Mouse (Mus musculus): ENCODE measurements around the gene Cyb5d1. TPM values are rescaled to one million over a fixed set of nuclear protein-coding genes. Genes with fewer than 3 reads are reported as not detected.
A peak's percentile ranks its signal among the peaks of the same experiment; 100 is the strongest.
"Not testable (repeated sequence)": the region's sequence is repeated elsewhere in the genome, so short reads cannot be mapped to it uniquely, and the experiment has no call there.

Cyb5d1 gene
- total RNA-seq, 1 experiment from 2014 or later, result 69.7 TPM

DNA sequence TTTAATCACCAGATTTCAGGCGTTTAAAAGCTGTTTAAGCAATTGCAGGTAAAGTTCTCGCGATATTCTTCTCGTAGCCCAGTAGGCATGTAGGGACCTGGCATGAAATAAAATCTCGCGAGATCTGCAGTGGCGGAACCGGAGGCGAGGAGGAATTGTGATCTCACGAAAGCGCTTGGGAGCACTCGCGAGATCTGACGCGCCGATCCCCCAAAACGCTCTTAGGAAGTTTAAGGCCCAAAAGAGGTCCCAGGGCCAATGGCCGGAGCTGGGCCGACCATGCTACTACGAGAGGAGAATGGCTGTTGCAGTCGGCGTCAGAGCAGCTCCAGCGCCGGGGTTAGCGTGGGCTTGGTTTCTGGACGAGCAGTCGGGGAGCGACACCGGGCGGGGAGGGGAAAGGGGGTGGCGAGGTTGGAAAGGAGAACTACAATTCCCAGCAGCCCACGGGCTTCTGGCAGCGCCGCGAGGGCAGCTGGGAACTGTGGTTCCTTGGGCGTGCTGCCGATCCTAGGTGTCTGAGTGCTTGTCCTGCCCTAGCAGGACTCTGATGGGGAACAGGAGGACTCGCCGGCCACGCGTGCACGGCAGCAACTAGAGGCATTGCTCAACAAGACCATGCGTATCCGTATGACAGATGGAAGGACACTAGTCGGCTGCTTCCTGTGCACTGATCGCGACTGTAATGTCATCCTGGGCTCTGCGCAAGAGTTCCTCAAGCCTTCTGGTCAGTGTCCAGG, 373 bp upstream of the Cyb5d1 start:
- ATAC-seq (replicated peaks in 1 of 2; ENCODE audit: insufficient read depth in 1 of 2, low FRiP score in 2 of 2, low TSS enrichment in 1 of 2, low read depth in 1 of 2, poor library complexity in 2 of 2, severe bottlenecking in 2 of 2), result peak; percentile 80 to 87

DNA sequence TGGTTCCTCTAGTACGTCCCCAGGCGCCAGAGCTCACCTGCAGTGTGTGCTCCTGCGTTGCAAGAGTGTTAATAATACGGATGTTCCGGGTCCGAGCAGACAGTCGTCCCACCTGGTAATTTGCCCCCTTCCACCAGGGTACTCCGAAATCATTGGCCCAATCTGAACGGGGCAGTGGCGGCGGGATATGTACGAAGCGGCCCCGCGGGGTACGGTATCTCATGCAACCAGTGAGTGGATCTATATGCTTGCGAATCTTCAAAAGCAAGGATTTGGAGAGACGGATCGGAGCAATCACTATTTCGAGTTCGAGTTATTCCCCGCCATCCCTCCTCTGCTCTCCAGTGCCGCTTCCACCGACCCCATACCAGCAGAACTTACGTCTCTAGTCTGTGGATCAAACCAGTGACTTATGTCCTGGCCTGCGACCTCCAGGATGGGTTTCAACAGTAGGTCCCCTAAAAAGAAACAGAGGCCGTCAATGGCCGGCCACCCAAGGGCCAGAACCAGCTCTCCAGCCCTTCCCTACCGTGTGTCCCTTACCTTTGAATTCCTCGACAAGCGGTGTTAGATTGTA, 752 bp downstream of the Cyb5d1 start:
- ATAC-seq (replicated peaks in 1 of 2; ENCODE audit: insufficient read depth in 1 of 2, low FRiP score in 2 of 2, low TSS enrichment in 1 of 2, low read depth in 1 of 2, poor library complexity in 2 of 2, severe bottlenecking in 2 of 2), result not testable (repeated sequence)

DNA sequence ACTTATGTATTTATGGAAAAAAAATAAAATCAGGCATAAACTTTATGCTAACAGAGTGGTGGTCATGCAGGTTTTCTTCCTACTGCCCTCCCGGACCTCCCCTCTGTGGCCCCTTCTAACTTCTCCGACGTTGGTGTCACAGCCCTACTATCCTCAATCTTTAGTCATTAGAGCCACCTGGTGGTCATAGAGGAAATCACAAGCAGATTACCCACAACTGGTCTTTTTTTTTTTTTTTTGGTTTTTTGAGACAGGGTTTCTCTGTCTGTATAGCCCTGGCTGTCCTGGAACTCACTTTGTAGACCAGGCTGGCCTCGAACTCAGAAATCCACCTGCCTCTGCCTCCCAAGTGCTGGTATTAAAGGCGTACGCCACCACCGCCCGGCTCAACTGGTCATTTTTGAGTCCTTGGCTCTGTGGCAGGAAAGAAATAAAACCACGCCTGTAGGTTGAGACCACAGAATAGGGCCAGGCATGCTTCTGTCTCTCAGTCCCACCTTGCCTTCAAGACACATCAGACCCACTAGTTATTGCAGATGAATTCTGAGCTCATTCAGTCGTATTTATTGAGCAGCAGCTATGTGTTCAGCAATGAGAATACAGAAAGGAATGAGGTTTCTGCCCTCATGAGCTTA, 4.9 kb downstream of the Cyb5d1 start:
- ATAC-seq (replicated peaks in 1 of 2; ENCODE audit: insufficient read depth in 1 of 2, low FRiP score in 2 of 2, low TSS enrichment in 1 of 2, low read depth in 1 of 2, poor library complexity in 2 of 2, severe bottlenecking in 2 of 2), result no peak; a peak in 1 of 4 replicates

DNA sequence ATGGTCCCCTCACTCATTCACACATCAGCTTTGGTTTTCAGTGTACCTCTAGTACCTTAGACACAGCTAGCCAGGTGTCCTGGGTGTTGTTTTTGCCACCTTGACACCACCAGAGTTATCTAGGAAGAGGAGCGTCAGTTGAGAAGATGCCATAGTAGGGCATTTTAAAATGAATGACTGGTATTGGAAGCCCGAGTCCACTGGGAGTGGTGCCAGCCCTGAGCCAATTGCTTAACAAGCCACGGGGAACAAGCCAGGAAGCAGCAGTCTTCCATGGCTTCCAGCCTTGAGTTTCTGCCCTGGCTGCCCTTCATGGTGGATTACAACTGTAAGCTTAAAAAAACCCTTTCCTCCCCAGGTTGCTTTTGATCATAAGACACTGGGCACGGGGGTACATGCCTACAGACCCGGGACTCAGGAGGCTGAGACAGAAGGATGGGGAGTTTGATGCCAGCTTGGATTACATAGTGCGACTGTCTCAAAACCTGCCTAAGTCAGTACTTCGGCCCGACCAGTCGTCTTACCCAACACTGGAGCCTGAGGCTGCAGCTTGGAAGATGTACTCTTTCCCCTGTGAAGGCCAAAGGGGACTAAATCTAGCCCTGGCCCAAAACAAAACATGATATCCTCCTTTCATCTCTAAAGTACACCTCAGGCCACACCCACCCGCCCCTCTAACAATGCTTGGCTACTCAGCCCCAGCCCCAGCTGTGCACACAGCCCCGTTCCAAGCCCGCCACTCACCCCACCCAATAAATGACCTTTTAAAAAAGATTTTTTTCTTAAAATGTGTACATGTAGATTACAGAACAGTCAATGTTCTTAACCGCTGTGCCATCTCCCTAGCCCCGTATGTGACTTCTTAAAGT, 5.7 kb downstream of the Cyb5d1 start:
- ATAC-seq (replicated peaks in 1 of 2; ENCODE audit: insufficient read depth in 1 of 2, low FRiP score in 2 of 2, low TSS enrichment in 1 of 2, low read depth in 1 of 2, poor library complexity in 2 of 2, severe bottlenecking in 2 of 2), result no peak

DNA sequence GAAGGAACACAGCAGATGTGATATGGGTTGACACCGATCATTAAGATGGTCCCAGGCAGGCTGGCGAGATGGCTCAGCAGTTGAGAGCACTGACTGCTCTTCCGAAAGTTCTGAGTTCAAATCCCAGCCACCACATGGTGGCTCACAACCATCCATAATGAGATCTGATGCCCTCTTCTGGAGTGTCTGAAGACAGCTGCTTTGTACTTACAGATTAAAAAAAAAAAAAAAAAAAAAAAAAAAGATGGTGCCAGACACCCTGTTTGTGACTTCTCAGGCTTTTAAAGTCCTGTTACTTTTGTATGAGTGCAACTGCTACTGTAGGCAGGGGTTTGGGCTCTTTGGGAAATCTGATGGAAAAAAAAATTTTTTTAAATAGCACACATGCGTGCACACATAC, 6.8 kb downstream of the Cyb5d1 start:
- no peak for ATAC-seq (replicated peaks in 1 of 2; ENCODE audit: insufficient read depth in 1 of 2, low FRiP score in 2 of 2, low TSS enrichment in 1 of 2, low read depth in 1 of 2, poor library complexity in 2 of 2, severe bottlenecking in 2 of 2)

- no peak for ATAC-seq (replicated peaks in 1 of 2; ENCODE audit: insufficient read depth in 1 of 2, low FRiP score in 2 of 2, low TSS enrichment in 1 of 2, low read depth in 1 of 2, poor library complexity in 2 of 2, severe bottlenecking in 2 of 2)
Measured at GRCm38 (mm10) chr11:69386758-69387157, 8.7 kb downstream of the Cyb5d1 start.

DNA sequence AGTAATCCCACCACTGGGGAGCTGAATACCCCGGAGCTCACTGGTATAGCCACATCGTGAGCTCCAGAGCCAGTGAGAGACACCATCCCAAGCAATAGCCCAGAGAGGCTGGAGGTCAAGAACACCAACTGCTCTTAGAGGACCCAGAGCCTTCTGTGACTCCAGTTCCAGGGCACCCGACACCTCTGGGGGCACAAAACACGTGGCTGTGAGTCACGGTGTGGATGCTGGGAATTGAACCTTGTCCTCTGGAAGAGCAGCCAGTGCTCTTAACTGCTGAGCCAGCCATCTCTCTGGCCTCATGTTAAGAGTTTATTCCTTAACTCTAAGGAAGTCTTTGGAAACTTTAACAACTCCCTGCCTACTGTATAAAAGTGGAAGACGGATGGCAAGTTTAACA, 10.5 kb downstream of the Cyb5d1 start:
- no peak for ATAC-seq (replicated peaks in 1 of 2; ENCODE audit: insufficient read depth in 1 of 2, low FRiP score in 2 of 2, low TSS enrichment in 1 of 2, low read depth in 1 of 2, poor library complexity in 2 of 2, severe bottlenecking in 2 of 2)

- ATAC-seq (replicated peaks in 1 of 2; ENCODE audit: insufficient read depth in 1 of 2, low FRiP score in 2 of 2, low TSS enrichment in 1 of 2, low read depth in 1 of 2, poor library complexity in 2 of 2, severe bottlenecking in 2 of 2), result no peak
Measured at GRCm38 (mm10) chr11:69382478-69383105, 12.8 kb downstream of the Cyb5d1 start.

- ATAC-seq (replicated peaks in 1 of 2; ENCODE audit: insufficient read depth in 1 of 2, low FRiP score in 2 of 2, low TSS enrichment in 1 of 2, low read depth in 1 of 2, poor library complexity in 2 of 2, severe bottlenecking in 2 of 2), result no peak
Measured at GRCm38 (mm10) chr11:69381356-69381755, 14.1 kb downstream of the Cyb5d1 start.

DNA sequence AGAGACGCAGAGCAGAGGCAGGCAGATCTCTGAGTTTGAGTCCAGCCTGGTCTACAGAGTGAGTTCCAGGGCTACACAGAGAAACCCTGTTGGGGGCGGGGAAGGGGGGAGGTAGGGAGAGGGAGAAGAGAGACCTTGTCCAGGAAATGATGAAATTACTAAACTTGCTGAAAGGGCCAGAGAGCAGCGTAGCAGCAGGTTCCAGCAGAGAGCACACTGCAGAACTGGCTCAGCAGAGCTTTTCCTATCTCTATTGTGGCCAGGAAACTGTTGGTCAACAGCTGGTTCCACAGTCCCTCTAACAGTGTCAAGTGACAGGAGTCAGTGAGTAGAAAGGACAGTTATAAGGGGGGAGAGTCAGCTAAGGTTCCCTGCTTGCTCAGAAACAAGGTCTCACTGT, 15.8 kb downstream of the Cyb5d1 start:
- 0 out of 4 replicates have a peak, but pooled peaks of 1 of the 2 experiments have one; percentile 32 for ATAC-seq (replicated peaks in 1 of 2; ENCODE audit: insufficient read depth in 1 of 2, low FRiP score in 2 of 2, low TSS enrichment in 1 of 2, low read depth in 1 of 2, poor library complexity in 2 of 2, severe bottlenecking in 2 of 2)

DNA sequence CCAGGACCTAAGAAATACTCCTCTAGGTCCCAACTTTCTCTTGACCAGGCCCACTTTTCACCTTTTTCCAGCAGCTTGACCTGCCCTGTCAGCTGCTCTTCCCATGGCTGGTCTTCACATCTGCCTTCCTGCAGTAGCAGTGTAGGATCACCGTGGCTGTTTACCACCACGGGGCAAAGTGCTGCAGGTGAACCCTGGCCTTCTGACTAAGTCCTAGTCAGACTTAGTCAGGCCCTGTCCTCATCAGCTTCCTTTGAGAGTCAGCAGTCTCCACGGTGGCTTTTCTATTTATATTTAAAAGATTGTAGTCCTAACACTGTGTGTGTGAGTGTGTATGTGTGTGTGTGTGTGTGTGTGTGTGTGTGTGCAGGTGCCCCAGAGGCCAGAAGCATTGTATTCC, 17.7 kb downstream of the Cyb5d1 start:
- ATAC-seq (replicated peaks in 1 of 2; ENCODE audit: insufficient read depth in 1 of 2, low FRiP score in 2 of 2, low TSS enrichment in 1 of 2, low read depth in 1 of 2, poor library complexity in 2 of 2, severe bottlenecking in 2 of 2), result no peak

GRCm38 (mm10) chr11:69375646-69376045, 19.8 kb downstream of the Cyb5d1 start:
- 0 out of 4 replicates have a peak, but pooled peaks of 1 of the 2 experiments have one; percentile 30 for ATAC-seq (replicated peaks in 1 of 2; ENCODE audit: insufficient read depth in 1 of 2, low FRiP score in 2 of 2, low TSS enrichment in 1 of 2, low read depth in 1 of 2, poor library complexity in 2 of 2, severe bottlenecking in 2 of 2)

GRCm38 (mm10) chr11:69373223-69373965, 22.0 kb downstream of the Cyb5d1 start:
- no peak for ATAC-seq (replicated peaks in 1 of 2; ENCODE audit: insufficient read depth in 1 of 2, low FRiP score in 2 of 2, low TSS enrichment in 1 of 2, low read depth in 1 of 2, poor library complexity in 2 of 2, severe bottlenecking in 2 of 2)

- ATAC-seq (replicated peaks in 1 of 2; ENCODE audit: insufficient read depth in 1 of 2, low FRiP score in 2 of 2, low TSS enrichment in 1 of 2, low read depth in 1 of 2, poor library complexity in 2 of 2, severe bottlenecking in 2 of 2), result no peak
Measured at GRCm38 (mm10) chr11:69372780-69373170, 22.7 kb downstream of the Cyb5d1 start.

DNA sequence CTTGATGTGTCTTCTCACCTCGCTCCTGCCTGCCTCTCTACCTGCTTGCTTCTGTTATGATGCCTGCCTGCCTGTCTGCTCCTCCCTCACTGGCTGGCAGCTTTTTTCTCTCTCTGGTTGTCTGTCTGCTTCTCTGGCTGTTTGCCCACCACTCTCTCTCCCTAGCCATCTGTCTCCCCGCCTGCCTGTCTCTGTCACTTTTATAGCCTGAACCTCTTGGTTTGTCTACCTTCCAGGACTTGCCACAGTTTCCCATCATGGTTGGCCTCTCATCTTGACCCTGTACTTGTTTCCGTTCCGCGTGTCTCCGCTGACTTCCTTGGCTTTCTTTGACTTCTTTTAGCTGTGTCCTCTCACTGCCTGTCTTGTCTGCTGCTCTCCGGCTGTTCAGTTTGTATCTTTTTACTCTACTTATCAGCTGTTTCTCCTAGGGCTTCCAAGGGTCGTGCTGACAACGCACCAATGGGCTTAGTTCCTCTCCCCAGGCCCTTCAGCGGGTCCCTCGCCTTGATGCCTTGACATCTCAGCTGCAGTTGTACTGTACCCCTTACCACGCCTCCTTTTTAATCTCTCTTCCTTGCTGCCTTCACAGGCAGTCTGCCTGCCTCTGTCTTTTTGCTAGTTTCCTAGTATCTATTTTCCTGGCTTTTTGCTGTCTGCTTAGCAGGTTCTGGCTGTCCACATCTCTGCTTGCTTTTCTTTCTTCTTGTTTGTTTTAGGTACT, 23.2 kb downstream of the Cyb5d1 start:
- ATAC-seq (replicated peaks in 1 of 2; ENCODE audit: insufficient read depth in 1 of 2, low FRiP score in 2 of 2, low TSS enrichment in 1 of 2, low read depth in 1 of 2, poor library complexity in 2 of 2, severe bottlenecking in 2 of 2), result no peak

DNA sequence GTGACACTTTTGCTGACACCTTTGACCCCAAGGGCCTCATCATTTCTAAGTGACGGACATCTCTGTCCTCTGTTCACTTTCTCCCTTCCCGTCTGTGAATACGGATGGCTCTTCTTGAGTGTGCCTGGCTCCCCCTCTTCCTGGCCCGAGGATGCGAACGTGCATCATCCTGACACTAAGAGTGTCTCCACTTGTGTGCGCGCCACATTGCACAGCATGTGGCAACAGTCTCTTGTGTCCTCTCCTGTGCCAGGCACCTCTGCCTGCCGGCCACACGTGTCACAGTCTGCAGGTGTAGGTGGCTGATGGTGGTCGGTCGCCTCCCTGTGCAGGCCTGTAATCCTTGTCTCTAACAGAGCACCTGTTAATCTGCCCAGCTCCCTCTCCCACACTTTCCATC, 23.8 kb downstream of the Cyb5d1 start:
- ATAC-seq (replicated peaks in 1 of 2; ENCODE audit: insufficient read depth in 1 of 2, low FRiP score in 2 of 2, low TSS enrichment in 1 of 2, low read depth in 1 of 2, poor library complexity in 2 of 2, severe bottlenecking in 2 of 2), result no peak
